Mouse (Mus musculus): ENCODE measurements around the gene Ctla4.

Ctla4 gene

GRCm38 (mm10) chr1:60866043-60866442 lies 20.8 kb upstream of the Ctla4 start:
- DNase-seq = no peak

GRCm38 (mm10) chr1:60868333-60869277 lies 18.2 kb upstream of the Ctla4 start:
- DNase-seq = peak; percentile 71

- no peak for DNase-seq
These were observed 11.5 kb upstream of the Ctla4 start for GRCm38 (mm10) chr1:60875267-60875666.

GRCm38 (mm10) chr1:60880116-60880867 lies 6.5 kb upstream of the Ctla4 start:
- DNase-seq = peak; percentile 62

GRCm38 (mm10) chr1:60882792-60883191 lies 4.0 kb upstream of the Ctla4 start:
- DNase-seq = peak; percentile 42

- DNase-seq = no peak
These were observed 3.5 kb upstream of the Ctla4 start for GRCm38 (mm10) chr1:60883279-60883678.

GRCm38 (mm10) chr1:60884611-60885010 lies 2.2 kb upstream of the Ctla4 start:
- no peak for DNase-seq

GRCm38 (mm10) chr1:60898127-60898932 lies 11.5 kb downstream of the Ctla4 start:
- no peak for DNase-seq

GRCm38 (mm10) chr1:60898933-60899210 lies 12.1 kb downstream of the Ctla4 start:
- no peak for DNase-seq

GRCm38 (mm10) chr1:60899244-60899643 lies 12.4 kb downstream of the Ctla4 start:
- no peak for DNase-seq

- no peak for DNase-seq
These were observed 15.7 kb downstream of the Ctla4 start for GRCm38 (mm10) chr1:60902547-60902946.

- no peak for DNase-seq
These were observed 16.3 kb downstream of the Ctla4 start for GRCm38 (mm10) chr1:60903126-60903525.

GRCm38 (mm10) chr1:60904456-60904978 lies 17.7 kb downstream of the Ctla4 start:
- no peak for DNase-seq

GRCm38 (mm10) chr1:60907466-60907865 lies 20.7 kb downstream of the Ctla4 start:
- DNase-seq = peak; percentile 55

- peak; percentile 44 for DNase-seq
These were observed 22.0 kb downstream of the Ctla4 start for GRCm38 (mm10) chr1:60908751-60909161.

GRCm38 (mm10) chr1:60909746-60910145 lies 22.9 kb downstream of the Ctla4 start:
- DNase-seq = no peak

GRCm38 (mm10) chr1:60910796-60911195 lies 24.0 kb downstream of the Ctla4 start:
- DNase-seq = peak; percentile 77

- peak; percentile 33 for DNase-seq
These were observed 24.8 kb downstream of the Ctla4 start for GRCm38 (mm10) chr1:60911631-60912030.

GRCm38 (mm10) chr1:60913305-60913704 lies 26.5 kb downstream of the Ctla4 start:
- DNase-seq = no peak

GRCm38 (mm10) chr1:60916281-60916781 lies 29.5 kb downstream of the Ctla4 start:
- DNase-seq = peak; percentile 56

- DNase-seq = no peak
These were observed 33.9 kb downstream of the Ctla4 start for GRCm38 (mm10) chr1:60920493-60921355.

- no peak for DNase-seq
These were observed 42.2 kb downstream of the Ctla4 start for GRCm38 (mm10) chr1:60929036-60929435.

Measured in thymus, postnatal 14 days (tissue).